Mouse (Mus musculus): ENCODE results near the gene Bmp4. TPM values are rescaled to one million over a fixed set of nuclear protein-coding genes. Genes with fewer than 3 reads are reported as not detected.

Gene Bmp4
- polyA plus RNA-seq (2015; fragmentation: Nextera tagmentation; extraction: Ambion mirVana): 3.0 and 5.0 TPM in 2 replicates

DNA sequence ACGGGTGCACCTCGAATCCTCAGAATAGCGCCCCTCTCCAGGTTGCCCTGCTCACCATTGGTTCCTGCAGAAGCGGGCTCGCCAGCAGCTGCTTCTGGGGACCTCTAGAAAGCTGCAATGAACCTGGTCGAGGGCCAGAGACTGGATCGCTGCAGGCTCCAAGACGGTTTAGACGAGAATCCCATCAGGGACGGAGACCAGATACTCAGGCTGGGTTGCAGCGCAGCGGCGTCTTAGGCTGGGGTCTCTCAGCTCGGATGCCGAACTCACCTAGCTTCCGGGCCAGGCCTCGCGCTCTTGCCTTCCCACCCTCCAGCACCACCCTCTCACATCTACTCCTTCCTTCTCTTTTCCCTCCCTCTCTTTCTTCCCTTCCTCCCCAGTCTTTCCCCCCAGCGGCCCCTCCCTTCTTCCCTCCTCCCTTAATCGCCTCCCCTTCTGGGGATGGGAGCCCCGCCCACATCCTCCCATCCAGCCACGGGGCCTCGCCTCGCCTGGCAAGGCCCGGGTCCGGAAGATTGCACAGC is at the start of gene Bmp4:
TSS of gene Bmp4 (minus strand) at position 421 of the 527 bp plus-strand sequence.
- H3K9ac ChIP-seq (replicated peaks): no peak within 1 kb of the TSS
- H3K27me3 ChIP-seq: peaks cover 74% of the 10 kb centered on the region
- H3K27ac ChIP-seq (replicated peaks): no peak within 1 kb of the TSS
- H3K4me2 ChIP-seq (replicated peaks): peak within 1 kb of the TSS; percentile 41
- no peaks in the 10 kb centered on the region for H3K36me3 ChIP-seq
- no peaks in the 10 kb centered on the region for H3K9me3 ChIP-seq
- peaks cover 49% of the 10 kb centered on the region for H3K4me1 ChIP-seq
- ATAC-seq (replicated peaks): no peak
- WGBS: under 1% methylated on average over 26 of the region's 26 CpGs
- peak within 1 kb of the TSS; percentile 29 for H3K4me3 ChIP-seq

DNA sequence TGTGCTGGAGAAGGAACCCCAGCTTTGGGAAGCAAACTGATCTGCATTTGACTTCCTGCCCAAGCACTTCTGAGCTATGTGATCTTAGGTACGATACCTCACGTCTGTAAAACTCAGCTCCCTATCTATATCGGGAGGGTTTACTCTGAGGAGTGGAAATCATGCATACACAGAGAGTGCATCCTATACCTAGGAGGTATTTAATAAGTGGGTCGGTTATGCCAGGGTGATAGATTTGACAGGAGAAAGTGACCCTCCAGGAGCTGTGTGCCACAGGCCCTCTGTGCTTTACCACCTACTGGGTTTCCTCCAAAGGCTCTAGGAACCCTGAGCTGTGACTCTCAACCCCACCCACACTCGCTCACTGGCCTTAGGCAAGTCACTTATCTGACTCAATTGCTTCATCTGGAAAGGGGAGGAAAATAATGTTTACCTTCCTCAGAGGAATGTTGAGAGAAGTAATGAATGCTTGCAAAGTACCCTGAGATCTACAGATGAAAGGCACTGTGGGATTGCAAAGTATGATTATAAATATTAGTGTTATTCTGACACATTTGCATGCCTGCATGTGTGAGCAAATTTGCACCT is 49.1 kb upstream of the Bmp4 start:
- no peaks in the 10 kb centered on the region for H3K4me1 ChIP-seq
- ATAC-seq (replicated peaks): no peak
- no peaks in the 10 kb centered on the region for H3K27me3 ChIP-seq
- H3K36me3 ChIP-seq: no peaks in the 10 kb centered on the region
- no peak overlapping the region for H3K27ac ChIP-seq (replicated peaks)
- no peak overlapping the region for H3K9ac ChIP-seq (replicated peaks)
- WGBS: 88% methylated on average over 5 of the region's 5 CpGs
- H3K9me3 ChIP-seq: no peaks in the 10 kb centered on the region
- H3K4me2 ChIP-seq (replicated peaks): no peak overlapping the region
- no peak overlapping the region for H3K4me3 ChIP-seq

DNA sequence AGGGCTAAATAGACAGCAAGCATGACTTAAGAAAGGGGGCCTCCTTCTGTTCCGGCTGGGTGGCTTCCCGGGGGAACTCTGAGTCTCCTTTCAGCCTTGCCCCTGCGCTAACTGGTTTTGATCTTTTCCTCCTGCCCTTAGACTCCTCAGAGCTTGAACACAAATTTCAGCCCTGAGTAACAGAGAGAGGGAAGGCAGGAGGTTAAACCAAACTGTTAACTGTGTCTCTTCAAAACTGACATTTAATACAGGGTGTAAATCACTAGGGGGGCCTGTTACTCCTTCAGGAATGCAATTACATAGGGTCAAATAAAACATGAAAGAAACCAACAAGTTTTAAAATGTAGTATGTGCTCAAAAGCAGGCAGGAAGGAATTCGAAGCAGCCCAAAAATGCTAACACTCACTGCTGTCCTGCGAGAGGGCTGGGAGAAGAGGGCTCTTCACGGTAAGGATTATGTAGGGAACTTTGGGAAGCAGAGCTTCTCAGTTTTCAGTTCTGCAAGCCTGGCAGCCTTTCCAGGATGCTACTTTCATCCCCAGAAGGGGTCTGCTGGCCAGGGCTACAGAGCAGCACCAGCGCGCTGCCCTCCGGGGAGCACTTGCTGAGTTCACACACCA is 46.1 kb upstream of the Bmp4 start:
- 24% methylated on average over 9 of the region's 9 CpGs for WGBS
- H3K9ac ChIP-seq (replicated peaks): no peak overlapping the region
- H3K27ac ChIP-seq (replicated peaks): no peak overlapping the region
- H3K4me1 ChIP-seq: no peaks in the 10 kb centered on the region
- H3K4me3 ChIP-seq: no peak overlapping the region
- H3K4me2 ChIP-seq (replicated peaks): no peak overlapping the region
- no peak for ATAC-seq (replicated peaks)
- no peaks in the 10 kb centered on the region for H3K9me3 ChIP-seq
- H3K36me3 ChIP-seq: no peaks in the 10 kb centered on the region
- H3K27me3 ChIP-seq: no peaks in the 10 kb centered on the region

DNA sequence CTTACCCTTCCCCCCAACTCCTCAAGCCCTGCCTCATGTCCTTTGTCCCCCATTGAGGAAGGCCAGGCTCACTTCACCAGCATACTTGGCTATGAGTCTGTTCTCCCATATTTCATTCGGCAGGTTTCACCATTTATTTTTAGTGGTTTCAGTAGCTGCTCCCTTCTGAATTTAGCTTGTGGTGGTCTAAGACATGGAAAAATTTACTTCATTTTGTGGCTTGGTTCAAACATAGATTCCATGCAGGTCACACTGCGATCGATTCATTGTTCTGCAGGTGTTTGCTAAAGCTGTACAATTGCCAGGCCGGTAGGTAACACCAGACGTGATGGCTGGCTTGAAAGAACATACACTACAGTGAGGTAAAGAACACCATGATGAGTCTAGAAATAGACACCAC is 39.8 kb upstream of the Bmp4 start:
- H3K27ac ChIP-seq (replicated peaks): no peak overlapping the region
- H3K4me1 ChIP-seq: no peaks in the 10 kb centered on the region
- ATAC-seq (replicated peaks): no peak
- no peak overlapping the region for H3K4me2 ChIP-seq (replicated peaks)
- H3K36me3 ChIP-seq: no peaks in the 10 kb centered on the region
- H3K9me3 ChIP-seq: no peaks in the 10 kb centered on the region
- no peak overlapping the region for H3K9ac ChIP-seq (replicated peaks)
- no peak overlapping the region for H3K4me3 ChIP-seq
- H3K27me3 ChIP-seq: no peaks in the 10 kb centered on the region
- WGBS: 92% methylated on average over 5 of the region's 5 CpGs

DNA sequence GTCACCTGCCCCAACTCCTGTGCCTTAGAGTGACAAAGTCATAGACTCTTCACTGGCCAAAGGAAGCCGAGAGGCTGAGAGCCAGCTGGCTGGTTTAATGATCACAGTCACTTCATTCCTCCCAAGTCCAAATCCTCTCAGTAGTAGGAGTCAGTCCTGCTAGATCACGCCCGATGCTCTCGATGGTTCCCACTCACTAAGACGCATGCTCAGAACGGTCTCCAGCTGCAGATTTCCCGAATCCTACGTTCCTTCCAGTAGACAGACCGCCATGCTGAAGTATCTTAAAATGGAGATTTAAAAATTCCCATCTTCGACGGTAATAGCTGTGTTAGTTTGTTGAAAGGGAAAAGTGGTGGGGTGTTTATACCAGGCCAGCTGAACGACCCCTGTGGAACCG is 36.8 kb upstream of the Bmp4 start:
- H3K4me1 ChIP-seq: no peaks in the 10 kb centered on the region
- no peak overlapping the region for H3K27ac ChIP-seq (replicated peaks)
- H3K27me3 ChIP-seq: no peaks in the 10 kb centered on the region
- no peak overlapping the region for H3K9ac ChIP-seq (replicated peaks)
- H3K4me2 ChIP-seq (replicated peaks): no peak overlapping the region
- H3K9me3 ChIP-seq: no peaks in the 10 kb centered on the region
- no peak for ATAC-seq (replicated peaks)
- no peak overlapping the region for H3K4me3 ChIP-seq
- no peaks in the 10 kb centered on the region for H3K36me3 ChIP-seq
- 94% methylated on average over 13 of the region's 13 CpGs for WGBS

DNA sequence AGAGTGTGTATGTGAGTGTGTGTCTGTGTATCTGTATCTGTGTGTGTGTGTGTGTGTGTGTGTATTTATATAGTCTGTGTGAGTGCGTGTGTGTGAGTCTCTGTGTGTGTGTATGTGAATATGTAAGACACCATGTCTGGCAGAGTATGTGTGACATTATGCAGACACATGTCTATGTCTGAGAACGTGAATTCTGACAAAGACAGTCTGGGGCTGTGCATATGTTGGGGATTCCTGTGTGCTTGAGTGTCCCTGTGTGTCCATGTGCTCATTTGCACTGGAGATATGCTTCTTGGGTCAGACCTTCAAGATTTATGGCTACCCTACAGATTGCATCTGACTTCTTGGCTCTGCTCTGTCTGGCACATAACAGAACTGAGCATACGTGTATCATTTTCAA is 31.4 kb upstream of the Bmp4 start:
- no peak overlapping the region for H3K4me2 ChIP-seq (replicated peaks)
- no peaks in the 10 kb centered on the region for H3K36me3 ChIP-seq
- H3K27ac ChIP-seq (replicated peaks): no peak overlapping the region
- ATAC-seq (replicated peaks): peak; percentile 70
- no peak overlapping the region for H3K9ac ChIP-seq (replicated peaks)
- peaks cover 5% of the 10 kb centered on the region for H3K4me1 ChIP-seq
- WGBS: 76% methylated on average over 3 of the region's 3 CpGs
- no peaks in the 10 kb centered on the region for H3K9me3 ChIP-seq
- H3K27me3 ChIP-seq: no peaks in the 10 kb centered on the region
- no peak overlapping the region for H3K4me3 ChIP-seq

DNA sequence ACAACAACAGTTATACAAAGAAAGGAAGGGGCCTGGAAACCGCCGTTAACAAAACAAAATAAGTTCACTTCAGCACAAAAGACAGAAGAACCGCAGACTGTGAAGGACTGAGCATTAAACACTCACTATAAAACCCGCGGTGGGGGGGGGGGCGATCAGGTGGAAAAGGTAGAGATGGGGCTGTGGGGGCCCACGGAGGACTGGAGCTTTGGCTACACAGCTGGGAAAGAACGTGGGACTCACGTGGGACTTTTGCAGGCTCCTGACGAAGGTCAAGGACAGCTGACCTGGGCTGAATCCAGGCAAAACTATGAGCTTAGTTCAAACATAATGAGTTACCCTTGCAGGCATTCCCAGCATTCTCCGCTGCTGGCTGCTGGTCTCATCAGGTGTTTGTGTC is 28.8 kb upstream of the Bmp4 start:
- ATAC-seq (replicated peaks): 0 out of 2 replicates have a peak, but pooled peaks have one; percentile 32
- WGBS: 16% methylated on average over 11 of the region's 11 CpGs
- H3K27me3 ChIP-seq: no peaks in the 10 kb centered on the region

DNA sequence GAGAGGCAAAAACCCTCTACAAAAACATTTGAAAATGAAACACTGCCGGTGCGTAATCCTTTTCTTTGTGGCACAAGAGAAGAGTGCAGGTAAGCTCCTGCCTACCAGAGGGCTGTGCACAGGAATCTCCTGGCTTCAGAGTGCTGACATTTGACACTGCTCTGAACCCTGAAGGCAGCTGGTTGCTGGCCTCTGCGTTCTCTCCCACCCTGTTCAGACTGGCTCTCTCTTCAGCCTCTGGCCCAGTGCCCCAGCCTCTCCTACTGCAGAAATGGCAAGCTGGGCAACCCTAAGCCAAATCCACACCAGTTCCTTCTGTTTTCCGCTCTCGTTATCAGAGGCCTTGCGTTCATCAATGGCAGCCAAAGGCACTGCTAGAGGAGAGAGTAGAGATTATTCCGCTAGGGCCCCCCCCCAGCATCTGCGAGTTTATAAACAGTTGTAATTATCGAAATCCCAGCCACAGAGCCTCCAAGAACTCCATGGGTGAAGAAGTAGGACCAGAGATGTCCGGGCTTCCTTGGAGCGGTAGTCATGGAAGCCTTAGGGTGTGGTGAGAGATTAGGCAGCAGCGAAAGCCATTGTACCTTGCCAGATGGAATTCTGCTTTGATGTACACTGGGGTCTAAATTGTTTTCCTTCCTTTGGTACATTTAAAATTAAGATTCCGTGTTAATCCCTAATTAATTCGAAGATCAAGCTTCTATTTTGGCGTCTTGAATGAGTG is 28.1 kb upstream of the Bmp4 start:
- H3K4me2 ChIP-seq (replicated peaks): no peak overlapping the region
- no peaks in the 10 kb centered on the region for H3K36me3 ChIP-seq
- WGBS: 28% methylated on average over 15 of the region's 15 CpGs
- ATAC-seq (replicated peaks): peak; percentile 55; the same call in 1 of the 2 replicates
- H3K9me3 ChIP-seq: no peaks in the 10 kb centered on the region
- peaks cover 5% of the 10 kb centered on the region for H3K4me1 ChIP-seq
- H3K27me3 ChIP-seq: no peaks in the 10 kb centered on the region
- H3K27ac ChIP-seq (replicated peaks): no peak overlapping the region
- no peak overlapping the region for H3K9ac ChIP-seq (replicated peaks)
- no peak overlapping the region for H3K4me3 ChIP-seq

More for the DNA sequence above, 28.8 kb upstream of the Bmp4 start:
- Histone ChIP-seq H3K27ac (replicated peaks) (no peak overlapping the region), H3K36me3 (no peaks in the 10 kb centered on the region), H3K9ac (replicated peaks) (no peak overlapping the region), H3K4me1 (peaks cover 5% of the 10 kb centered on the region), H3K9me3 (no peaks in the 10 kb centered on the region), H3K4me3 (no peak overlapping the region), H3K4me2 (replicated peaks) (no peak overlapping the region)

DNA sequence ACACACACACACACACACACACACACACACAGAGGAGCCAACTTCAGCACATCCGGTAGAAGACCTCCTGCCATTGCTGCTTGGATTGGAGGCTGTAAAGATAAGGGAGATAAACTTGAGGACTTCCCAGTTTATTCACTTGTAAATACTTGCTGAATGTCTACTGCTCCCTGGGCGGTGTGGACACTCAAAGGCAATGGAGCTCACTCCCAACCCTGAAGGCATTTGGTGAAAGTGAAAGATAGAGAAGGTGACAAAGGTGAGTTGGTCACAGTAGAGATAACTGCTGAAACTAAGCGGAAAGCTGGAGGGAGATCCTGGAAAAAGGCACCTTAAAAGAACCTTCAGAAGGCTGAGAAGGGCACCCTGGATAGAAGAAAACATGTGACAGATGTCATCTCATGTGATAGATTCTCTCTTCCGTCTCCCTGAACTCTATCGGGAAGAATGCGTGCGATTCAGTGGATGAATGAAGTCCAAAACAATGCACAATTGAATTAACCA is 22.1 kb upstream of the Bmp4 start:
- H3K9ac ChIP-seq (replicated peaks): no peak overlapping the region
- H3K27me3 ChIP-seq: no peaks in the 10 kb centered on the region
- no peaks in the 10 kb centered on the region for H3K9me3 ChIP-seq
- no peak overlapping the region for H3K4me3 ChIP-seq
- H3K36me3 ChIP-seq: no peaks in the 10 kb centered on the region
- no peak overlapping the region for H3K4me2 ChIP-seq (replicated peaks)
- ATAC-seq (replicated peaks): no peak
- no peak overlapping the region for H3K27ac ChIP-seq (replicated peaks)
- H3K4me1 ChIP-seq: no peaks in the 10 kb centered on the region
- WGBS: 78% methylated on average over 7 of the region's 7 CpGs

DNA sequence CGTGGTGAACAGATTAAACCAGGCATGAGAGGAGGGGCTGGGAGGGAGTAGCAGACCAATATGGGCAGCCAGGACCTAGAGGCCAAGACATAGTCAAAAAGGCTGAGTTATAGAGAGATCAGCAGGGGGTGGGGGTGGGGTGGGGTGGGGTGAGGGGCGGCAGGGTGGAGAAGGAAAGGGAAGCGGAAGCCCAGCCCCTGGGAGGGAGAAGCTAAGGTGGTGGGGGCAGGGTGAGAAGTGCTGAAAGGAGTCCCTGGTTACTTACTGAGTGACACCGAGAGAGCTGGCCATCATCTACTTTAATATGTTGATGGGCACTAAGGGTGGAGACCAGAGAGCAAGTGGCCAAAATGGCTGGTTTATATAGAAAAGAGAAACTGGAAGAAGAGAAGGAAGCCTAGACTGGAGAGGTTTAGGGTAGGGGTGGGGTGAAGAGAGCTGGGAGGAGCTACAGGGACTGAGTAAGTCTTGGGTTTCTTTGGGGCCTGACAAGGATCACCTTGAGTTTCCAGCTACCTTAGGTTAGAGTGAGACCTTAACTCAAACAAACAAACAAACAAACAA is 20.2 kb upstream of the Bmp4 start:
- 77% methylated on average over 4 of the region's 4 CpGs for WGBS
- Histone ChIP-seq H3K4me3 (no peak overlapping the region), H3K9me3 (no peaks in the 10 kb centered on the region), H3K4me2 (replicated peaks) (no peak overlapping the region), H3K27me3 (no peaks in the 10 kb centered on the region), H3K4me1 (no peaks in the 10 kb centered on the region), H3K9ac (replicated peaks) (no peak overlapping the region), H3K27ac (replicated peaks) (no peak overlapping the region), H3K36me3 (no peaks in the 10 kb centered on the region)
- ATAC-seq (replicated peaks): no peak

DNA sequence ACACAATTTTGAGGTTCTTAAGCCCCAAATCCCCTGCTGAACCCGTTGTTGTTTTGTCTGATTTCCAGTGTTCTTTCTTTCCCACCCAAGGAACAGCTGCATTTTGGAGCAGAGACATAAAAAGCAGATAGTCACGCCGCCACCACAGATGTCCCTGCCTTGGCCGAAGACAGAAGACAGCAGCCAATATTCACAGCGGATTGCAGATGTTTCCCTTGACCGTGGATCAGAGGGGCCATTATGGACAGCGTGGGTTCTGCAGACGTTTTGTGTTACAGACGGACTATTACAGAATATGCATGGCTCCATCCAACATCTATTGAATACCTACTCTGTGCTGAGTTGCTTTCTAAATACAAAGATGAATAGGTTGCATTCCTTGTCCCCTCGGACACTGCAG is 18.5 kb upstream of the Bmp4 start:
- no peaks in the 10 kb centered on the region for H3K4me1 ChIP-seq
- no peak overlapping the region for H3K9ac ChIP-seq (replicated peaks)
- no peak overlapping the region for H3K27ac ChIP-seq (replicated peaks)
- no peak overlapping the region for H3K4me2 ChIP-seq (replicated peaks)
- H3K4me3 ChIP-seq: no peak overlapping the region
- WGBS: 83% methylated on average over 10 of the region's 10 CpGs
- no peaks in the 10 kb centered on the region for H3K27me3 ChIP-seq
- ATAC-seq (replicated peaks): no peak
- H3K36me3 ChIP-seq: no peaks in the 10 kb centered on the region
- H3K9me3 ChIP-seq: no peaks in the 10 kb centered on the region

DNA sequence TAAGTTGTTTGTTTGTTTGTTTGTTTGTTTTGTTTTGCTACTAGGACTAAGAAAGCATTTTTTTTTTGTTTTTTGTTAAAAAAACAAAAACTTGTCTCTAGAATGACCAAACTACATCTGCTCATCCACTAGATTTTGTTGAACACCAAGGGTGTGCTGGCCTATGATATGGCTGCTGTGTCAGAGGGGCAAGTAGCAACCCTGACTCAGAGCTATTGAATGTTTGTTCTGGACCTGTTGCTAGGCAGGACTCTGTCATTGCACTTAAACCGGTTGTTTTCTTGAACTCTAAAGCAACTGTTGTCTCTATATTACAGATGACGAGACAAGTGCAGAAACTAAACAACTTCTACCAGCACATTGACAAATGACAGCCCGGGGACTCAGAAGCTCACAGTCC is 17.9 kb upstream of the Bmp4 start:
- Histone ChIP-seq H3K27ac (replicated peaks) (no peak overlapping the region), H3K9me3 (no peaks in the 10 kb centered on the region), H3K9ac (replicated peaks) (no peak overlapping the region), H3K4me3 (no peak overlapping the region), H3K4me2 (replicated peaks) (no peak overlapping the region), H3K36me3 (no peaks in the 10 kb centered on the region), H3K4me1 (no peaks in the 10 kb centered on the region), H3K27me3 (no peaks in the 10 kb centered on the region)
- no peak for ATAC-seq (replicated peaks)
- 91% methylated on average over 3 of the region's 3 CpGs for WGBS

Data from forebrain, embryonic 15.5 days (tissue).